Mouse (Mus musculus) midbrain, embryonic 11.5 days (tissue): ENCODE measurements around the gene Rcan1. TPM values are rescaled to one million over a fixed set of nuclear protein-coding genes. Genes with fewer than 3 reads are reported as not detected.

Source experiments
- ATAC-seq: fragments of 200-750 bp; cut with Nextera tagmentation; 2 replicates; pipeline ENCODE4 v1.8.0; 2017; ENCODE audit warnings: moderate TSS enrichment, moderate library complexity; ENCODE audit not compliant: low FRiP score
- DNase-seq: peaks from one replicate; pipeline ENCODE4 v3.0.0; 2015; ENCODE audit warnings: low spot score; ENCODE audit errors: missing footprints
- H3K27ac ChIP-seq: fragments of 300-500 bp; sonication (generic); 2 replicates; pipeline ENCODE4 v1.5.1; 2014; ENCODE audit warnings: low read depth, low read length
- H3K27me3 ChIP-seq: fragments of 300-500 bp; sonication (generic); 2 replicates; pipeline ENCODE4 v1.6.1; 2014; ENCODE audit warnings: mild to moderate bottlenecking, low read length, moderate library complexity, mixed read lengths; ENCODE audit not compliant: control insufficient read depth, insufficient read depth
- H3K36me3 ChIP-seq: fragments of 300-500 bp; sonication (generic); 2 replicates; pipeline ENCODE4 v1.6.1; 2014; ENCODE audit warnings: mild to moderate bottlenecking, low read length, moderate library complexity, mixed read lengths; ENCODE audit not compliant: control insufficient read depth, insufficient read depth
- H3K4me1 ChIP-seq: fragments of 300-500 bp; sonication (generic); 2 replicates; pipeline ENCODE4 v1.6.1; 2014; ENCODE audit warnings: low read length; ENCODE audit not compliant: control insufficient read depth, insufficient read depth
- H3K4me2 ChIP-seq: fragments of 300-500 bp; sonication (generic); 2 replicates; pipeline ENCODE4 v1.6.1; 2014; ENCODE audit warnings: mild to moderate bottlenecking, moderate library complexity
- H3K4me3 ChIP-seq: fragments of 300-500 bp; sonication (generic); 2 replicates; pipeline ENCODE4 v1.5.1; 2014; ENCODE audit warnings: low read depth, low read length
- H3K9ac ChIP-seq: fragments of 300-500 bp; sonication (generic); 2 replicates; pipeline ENCODE4 v1.6.1; 2014; ENCODE audit warnings: low read length
- H3K9me3 ChIP-seq: fragments of 300-500 bp; sonication (generic); 2 replicates; pipeline ENCODE4 v1.6.1; 2016; ENCODE audit warnings: low read length; ENCODE audit not compliant: control insufficient read depth
- WGBS: fragments of 180-500 bp; shearing (Covaris S2); extraction: QIAGEN DNeasy Blood & Tissue Kit; methylation state at CpG from one replicate; pipeline ENCODE4 v1.1.7; 2014; 5-methylcytosine and 5-hydroxymethylcytosine counted together
- polyA plus RNA-seq: library from polyadenylated mRNA; unstranded; fragments of >200 nt; fragmentation: Nextera tagmentation; extraction: Ambion mirVana; gene quantifications from 2 replicates; pipeline ENCODE4 v1.2.1, GENCODE M21; 2014

Gene Rcan1
- polyA plus RNA-seq, 1 experiment from 2014 or later, result 40.7 TPM

DNA sequence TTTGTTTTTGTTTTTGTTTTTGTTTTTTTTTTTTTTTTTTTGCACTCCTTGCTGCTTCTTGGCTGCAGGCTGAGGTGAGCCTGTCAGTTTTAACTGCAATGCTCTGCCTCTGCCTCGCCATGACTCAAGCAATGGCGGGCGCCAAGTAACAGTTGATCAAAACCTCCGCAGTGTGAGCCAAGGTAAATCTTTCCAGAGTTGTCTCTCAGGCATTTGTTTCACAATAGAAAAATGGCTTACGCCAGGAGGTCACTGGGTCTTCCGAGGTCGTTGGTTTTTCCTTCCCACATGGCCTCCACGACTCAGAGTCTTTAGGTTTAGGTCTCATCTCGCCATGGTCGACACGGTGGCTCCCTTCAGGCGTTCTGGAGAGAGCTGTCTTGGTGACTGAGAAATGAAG lies 117.4 kb downstream of the Rcan1 start:
- Histone ChIP-seq H3K9me3 (no peaks in the 10 kb centered on the region), H3K36me3 (no peaks in the 10 kb centered on the region), H3K4me1 (peaks cover 6% of the 10 kb centered on the region; the same call in 1 of the 2 replicates), H3K27me3 (no peaks in the 10 kb centered on the region), H3K4me2 (no peak overlapping the region), H3K4me3 (no peak overlapping the region), H3K9ac (no peak overlapping the region), H3K27ac (no peak overlapping the region)
- 89% methylated on average over 12 of the region's 12 CpGs for WGBS
- no peak for DNase-seq
- ATAC-seq, result no peak

- H3K9me3 ChIP-seq, result no peaks in the 10 kb centered on the region
- no peak overlapping the region for H3K9ac ChIP-seq
- H3K4me1 ChIP-seq, result peaks cover 5% of the 10 kb centered on the region
- H3K27ac ChIP-seq, result no peak overlapping the region
- no peak for DNase-seq
- H3K4me2 ChIP-seq, result no peak overlapping the region
- H3K36me3 ChIP-seq, result no peaks in the 10 kb centered on the region
- no peaks in the 10 kb centered on the region for H3K27me3 ChIP-seq
- 77% methylated on average over 12 of the region's 12 CpGs for WGBS
- no peak overlapping the region for H3K4me3 ChIP-seq
- ATAC-seq, result peak; percentile 51; the same call in 1 of the 2 replicates
Observed at GRCm38 (mm10) chr16:92348941-92349340, 121.7 kb downstream of the Rcan1 start.

DNA sequence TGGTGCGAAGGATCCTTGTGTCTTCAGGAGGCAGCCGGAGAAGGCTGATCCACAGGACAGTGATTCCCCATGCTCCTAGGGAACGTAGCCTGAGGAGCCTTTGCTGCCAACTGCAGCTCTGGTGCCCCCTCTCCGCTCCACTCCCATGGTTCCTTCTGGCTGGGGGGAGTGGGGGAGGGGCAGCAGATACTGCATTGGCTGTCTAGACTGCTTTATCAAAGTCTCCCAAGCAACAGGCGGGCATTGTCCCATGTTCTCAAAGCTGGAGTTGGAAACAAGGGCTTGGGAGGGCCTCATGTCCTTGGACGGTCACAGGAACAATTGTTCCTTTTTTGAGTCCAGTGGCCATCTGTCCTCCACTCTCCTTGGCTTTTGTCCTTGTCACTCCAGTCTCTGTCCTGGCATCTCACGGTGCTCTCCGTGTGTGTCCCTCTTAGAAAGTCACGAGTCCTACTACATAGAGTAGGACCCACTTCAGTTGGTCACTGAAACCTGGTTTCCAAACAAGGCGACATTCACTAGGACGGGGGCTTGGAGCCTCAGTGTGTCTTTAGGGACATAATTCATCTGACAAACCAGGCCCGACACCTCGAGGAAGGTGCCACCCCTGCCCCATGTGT lies 124.3 kb downstream of the Rcan1 start:
- Histone ChIP-seq H3K27ac (no peak overlapping the region), H3K4me1 (peaks cover 5% of the 10 kb centered on the region), H3K4me3 (no peak overlapping the region), H3K9me3 (no peaks in the 10 kb centered on the region), H3K4me2 (no peak overlapping the region), H3K27me3 (no peaks in the 10 kb centered on the region), H3K9ac (no peak overlapping the region), H3K36me3 (no peaks in the 10 kb centered on the region)
- ATAC-seq (peak; percentile 64; the same call in 1 of the 2 replicates), DNase-seq (no peak)
- 62% methylated on average over 13 of the region's 13 CpGs for WGBS

DNA sequence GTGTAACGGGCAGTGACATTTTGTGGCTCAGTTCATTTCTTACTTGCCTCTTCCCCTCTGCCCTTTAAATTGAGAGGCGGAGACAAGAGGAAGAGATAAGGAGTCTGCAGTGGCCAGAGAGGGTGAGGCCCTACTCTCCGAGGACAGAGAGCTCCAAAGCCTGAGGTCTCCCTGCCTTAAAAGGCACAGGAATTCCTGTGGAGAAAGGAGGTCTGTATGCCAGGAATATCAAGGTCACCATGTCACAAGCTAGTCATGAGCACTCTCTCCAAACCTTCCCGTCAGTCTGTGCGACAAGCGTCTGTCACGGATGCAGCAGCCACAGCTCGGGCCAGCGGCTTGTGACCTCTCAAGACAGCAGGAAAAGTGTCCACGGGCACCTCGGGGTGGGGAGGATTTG lies 125.5 kb downstream of the Rcan1 start:
- Histone ChIP-seq H3K27me3 (no peaks in the 10 kb centered on the region), H3K27ac (no peak overlapping the region), H3K36me3 (no peaks in the 10 kb centered on the region), H3K4me3 (no peak overlapping the region), H3K9me3 (no peaks in the 10 kb centered on the region), H3K4me2 (no peak overlapping the region), H3K4me1 (peaks cover 7% of the 10 kb centered on the region), H3K9ac (no peak overlapping the region)
- ATAC-seq (no peak), DNase-seq (no peak)
- WGBS, result 72% methylated on average over 11 of the region's 11 CpGs

Other genes with a start within 250 kb of the Rcan1 start
- 0.12 and 0.14 TPM in 2 replicates for gene Kcne2, start 178.5 kb downstream of the Rcan1 start, polyA plus RNA-seq
- gene Smim11, start 169.6 kb downstream of the Rcan1 start, polyA plus RNA-seq, result 137 and 143 TPM in 2 replicates
- 0.08 TPM in 1 of 2 replicates, not detected in the other for gene Fam243, start 149.4 kb downstream of the Rcan1 start, polyA plus RNA-seq
- 0.16 TPM in 1 of 2 replicates, not detected in the other for gene Kcne1, start 111.4 kb downstream of the Rcan1 start, polyA plus RNA-seq
- gene Clic6, start 14.9 kb upstream of the Rcan1 start, polyA plus RNA-seq, result 0.47 and 0.72 TPM in 2 replicates